Mouse (Mus musculus): Measurements from ENCODE around the gene Hsd17b2. TPM values are rescaled to one million over a fixed set of nuclear protein-coding genes. Genes with fewer than 3 reads are reported as not detected.

Gene Hsd17b2
- polyA plus RNA-seq, 1 experiment from 2014 or later, result 5.0 TPM

DNA sequence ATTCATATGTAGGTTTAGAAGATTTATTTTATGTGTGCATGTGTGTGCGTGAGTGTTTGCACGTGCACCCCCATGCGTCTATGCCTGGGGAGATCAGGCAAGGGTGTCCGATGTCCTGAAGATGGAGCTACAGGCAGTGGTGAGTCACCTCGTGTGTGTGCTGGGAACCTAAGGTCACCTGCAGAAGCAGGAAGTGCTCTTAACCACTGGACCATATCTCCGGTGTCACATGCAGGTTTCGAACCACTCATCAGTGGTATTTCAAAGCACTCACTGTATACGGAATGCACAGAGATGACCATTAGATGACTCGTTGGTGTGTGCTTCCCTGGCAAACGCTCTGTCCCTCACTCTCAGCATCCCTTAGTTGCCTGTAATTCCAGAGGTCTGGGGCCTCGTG, 56.2 kb downstream of the Hsd17b2 start:
- H3K9ac ChIP-seq (replicated peaks; ENCODE audit: low read length), result no peak overlapping the region
- H3K4me3 ChIP-seq (ENCODE audit: low read length), result no peak overlapping the region
- WGBS, result 75% methylated on average over 11 of the region's 11 CpGs
- H3K27me3 ChIP-seq (ENCODE audit: insufficient read depth, low read length), result no peaks in the 10 kb centered on the region
- no peaks in the 10 kb centered on the region for H3K36me3 ChIP-seq (ENCODE audit: insufficient read depth, low read length)
- no peak for ATAC-seq (ENCODE audit: low FRiP score, low TSS enrichment)
- H3K4me1 ChIP-seq (ENCODE audit: insufficient read depth, low read length), result no peaks in the 10 kb centered on the region
- no peak overlapping the region for H3K27ac ChIP-seq (ENCODE audit: low read length)
- H3K9me3 ChIP-seq (ENCODE audit: low read length), result no peaks in the 10 kb centered on the region
- H3K4me2 ChIP-seq (replicated peaks; ENCODE audit: low read depth, low read length), result no peak overlapping the region

DNA sequence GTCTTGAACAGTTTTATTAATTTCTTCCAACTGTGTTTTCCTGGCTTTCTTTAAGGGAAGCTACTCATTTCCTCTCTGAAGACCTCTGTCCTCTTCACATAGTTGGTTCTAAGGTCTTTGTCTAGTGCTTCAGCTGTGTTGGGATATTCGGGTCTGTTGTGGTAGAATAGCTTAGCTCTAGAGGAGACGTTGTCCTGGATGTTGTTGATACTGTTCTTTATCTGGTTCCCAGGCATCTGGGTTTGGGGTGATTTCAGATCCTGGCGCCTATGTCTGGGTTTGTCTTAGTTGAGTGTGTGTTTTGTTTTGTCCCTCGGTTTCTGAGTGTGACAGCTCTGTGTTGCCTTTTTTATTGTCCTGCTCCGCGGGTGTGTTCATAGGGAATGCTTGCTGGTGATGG, 61.1 kb downstream of the Hsd17b2 start:
- H3K9me3 ChIP-seq (ENCODE audit: low read length), result no peaks in the 10 kb centered on the region
- no peak overlapping the region for H3K27ac ChIP-seq (ENCODE audit: low read length)
- no peaks in the 10 kb centered on the region for H3K36me3 ChIP-seq (ENCODE audit: insufficient read depth, low read length)
- H3K4me1 ChIP-seq (ENCODE audit: insufficient read depth, low read length), result no peaks in the 10 kb centered on the region
- H3K27me3 ChIP-seq (ENCODE audit: insufficient read depth, low read length), result no peaks in the 10 kb centered on the region
- no peak for ATAC-seq (ENCODE audit: low FRiP score, low TSS enrichment)
- no peak overlapping the region for H3K4me3 ChIP-seq (ENCODE audit: low read length)
- 91% methylated on average over 6 of the region's 6 CpGs for WGBS
- H3K9ac ChIP-seq (replicated peaks; ENCODE audit: low read length), result no peak overlapping the region
- H3K4me2 ChIP-seq (replicated peaks; ENCODE audit: low read depth, low read length), result no peak overlapping the region

DNA sequence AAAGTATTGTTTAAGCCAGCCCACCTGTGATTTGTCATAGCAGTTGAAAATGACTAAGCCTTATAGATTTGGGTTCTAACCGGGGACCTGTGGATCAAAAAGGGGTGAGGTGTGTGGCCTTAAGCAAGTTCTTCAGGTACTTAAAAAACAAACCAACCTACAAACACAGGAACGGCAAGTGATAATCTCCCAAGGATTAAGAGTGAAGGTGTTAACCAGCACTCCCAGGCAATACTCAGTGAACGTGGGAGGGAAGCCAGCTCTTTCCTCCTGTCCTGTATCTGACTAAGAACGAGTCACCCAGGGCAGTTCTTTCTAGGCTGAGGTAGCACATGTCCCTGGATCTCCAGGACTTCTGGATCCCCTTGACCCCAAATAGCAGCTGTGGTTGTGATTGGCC, 62.9 kb downstream of the Hsd17b2 start:
- no peak overlapping the region for H3K27ac ChIP-seq (ENCODE audit: low read length)
- ATAC-seq (ENCODE audit: low FRiP score, low TSS enrichment), result no peak
- whole genome bisulfite sequencing, result 60% methylated on average over 4 of the region's 4 CpGs
- no peaks in the 10 kb centered on the region for H3K9me3 ChIP-seq (ENCODE audit: low read length)
- no peaks in the 10 kb centered on the region for H3K36me3 ChIP-seq (ENCODE audit: insufficient read depth, low read length)
- no peak overlapping the region for H3K9ac ChIP-seq (replicated peaks; ENCODE audit: low read length)
- no peak overlapping the region for H3K4me2 ChIP-seq (replicated peaks; ENCODE audit: low read depth, low read length)
- no peaks in the 10 kb centered on the region for H3K4me1 ChIP-seq (ENCODE audit: insufficient read depth, low read length)
- H3K4me3 ChIP-seq (ENCODE audit: low read length), result no peak overlapping the region
- no peaks in the 10 kb centered on the region for H3K27me3 ChIP-seq (ENCODE audit: insufficient read depth, low read length)

DNA sequence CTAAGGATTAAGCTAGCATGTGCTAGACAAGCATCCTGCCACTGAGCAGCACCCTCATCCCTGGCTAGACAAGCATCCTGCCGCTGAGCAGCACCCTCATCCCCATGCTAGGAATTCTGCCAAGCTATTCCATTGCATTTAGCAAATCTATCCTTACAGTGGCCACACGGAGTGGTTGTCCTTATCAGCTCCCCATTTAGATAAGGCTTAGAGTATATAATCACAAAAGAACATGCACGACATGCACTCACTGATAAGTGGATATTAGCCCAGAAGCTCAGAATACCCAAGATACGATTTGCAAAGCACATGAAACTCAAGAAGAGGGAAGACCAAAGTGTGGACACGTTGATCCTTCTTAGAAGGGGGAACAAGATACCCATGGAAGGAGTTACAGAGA, 64.2 kb downstream of the Hsd17b2 start:
- no peak overlapping the region for H3K4me3 ChIP-seq (ENCODE audit: low read length)
- H3K4me2 ChIP-seq (replicated peaks; ENCODE audit: low read depth, low read length), result no peak overlapping the region
- no peaks in the 10 kb centered on the region for H3K9me3 ChIP-seq (ENCODE audit: low read length)
- no peaks in the 10 kb centered on the region for H3K4me1 ChIP-seq (ENCODE audit: insufficient read depth, low read length)
- H3K9ac ChIP-seq (replicated peaks; ENCODE audit: low read length), result no peak overlapping the region
- H3K27me3 ChIP-seq (ENCODE audit: insufficient read depth, low read length), result no peaks in the 10 kb centered on the region
- H3K27ac ChIP-seq (ENCODE audit: low read length), result no peak overlapping the region
- 73% methylated on average over 5 of the region's 5 CpGs for WGBS
- no peaks in the 10 kb centered on the region for H3K36me3 ChIP-seq (ENCODE audit: insufficient read depth, low read length)
- no peak for ATAC-seq (ENCODE audit: low FRiP score, low TSS enrichment)

DNA sequence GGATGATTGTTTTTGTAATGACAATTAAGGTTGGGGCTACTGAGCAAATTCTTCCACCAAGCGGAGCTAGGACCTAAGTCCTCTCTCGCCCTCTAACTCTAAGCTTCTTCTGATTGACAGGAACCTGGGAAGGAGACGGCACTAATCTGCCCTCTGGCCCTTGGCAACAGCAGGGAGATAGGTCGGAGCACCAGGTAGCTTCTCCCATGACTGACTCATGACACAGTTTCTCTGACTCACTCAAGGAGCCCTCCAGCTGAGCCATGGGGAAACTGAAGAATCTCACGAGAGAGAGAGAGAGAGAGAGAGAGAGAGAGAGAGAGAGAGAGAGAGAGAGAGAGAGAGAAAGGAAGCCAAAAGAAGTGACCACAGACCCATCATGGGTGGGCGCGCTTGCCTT, 67.3 kb downstream of the Hsd17b2 start:
- H3K27me3 ChIP-seq (ENCODE audit: insufficient read depth, low read length), result no peaks in the 10 kb centered on the region
- no peak overlapping the region for H3K4me2 ChIP-seq (replicated peaks; ENCODE audit: low read depth, low read length)
- H3K9ac ChIP-seq (replicated peaks; ENCODE audit: low read length), result no peak overlapping the region
- no peak overlapping the region for H3K4me3 ChIP-seq (ENCODE audit: low read length)
- no peak for ATAC-seq (ENCODE audit: low FRiP score, low TSS enrichment)
- 77% methylated on average over 7 of the region's 7 CpGs for WGBS
- no peak overlapping the region for H3K27ac ChIP-seq (ENCODE audit: low read length)
- H3K36me3 ChIP-seq (ENCODE audit: insufficient read depth, low read length), result no peaks in the 10 kb centered on the region
- H3K4me1 ChIP-seq (ENCODE audit: insufficient read depth, low read length), result no peaks in the 10 kb centered on the region
- no peaks in the 10 kb centered on the region for H3K9me3 ChIP-seq (ENCODE audit: low read length)

DNA sequence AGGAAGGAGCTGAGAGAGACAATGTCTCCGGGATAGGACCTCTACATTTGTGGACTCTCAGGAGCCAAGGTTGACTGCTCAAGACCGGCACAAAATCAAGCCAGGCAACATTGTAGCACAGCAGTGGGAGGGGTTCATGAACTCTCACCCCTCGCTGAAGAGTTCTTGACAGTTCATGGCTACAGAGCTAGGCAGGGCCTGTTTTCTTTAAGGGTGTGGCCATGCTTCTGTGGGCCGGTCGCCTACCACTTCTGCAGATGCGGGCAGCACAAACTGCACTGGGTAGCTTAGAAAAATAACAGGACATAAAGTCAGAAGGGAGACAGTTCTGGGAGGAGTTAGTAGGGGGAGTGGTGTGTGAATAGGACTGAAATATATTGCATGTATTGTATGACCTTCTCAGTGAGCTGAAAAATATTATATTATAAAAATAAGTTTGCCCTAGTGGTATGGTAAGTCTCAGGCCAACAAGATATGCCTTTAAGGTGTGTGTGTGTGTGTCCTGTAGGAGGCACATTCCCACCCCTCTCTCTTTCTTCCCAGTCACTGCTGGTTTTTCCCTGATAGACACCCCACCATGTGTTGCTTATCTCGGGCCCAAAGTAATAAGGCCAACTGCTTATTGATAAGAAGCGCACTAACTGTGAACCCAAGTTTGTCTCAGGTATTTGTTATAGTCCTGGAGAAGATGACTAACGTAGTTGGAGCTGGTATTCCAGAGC, 69.6 kb downstream of the Hsd17b2 start:
- Histone ChIP-seq H3K36me3 (ENCODE audit: insufficient read depth, low read length) (no peaks in the 10 kb centered on the region), H3K9me3 (ENCODE audit: low read length) (no peaks in the 10 kb centered on the region), H3K9ac (replicated peaks; ENCODE audit: low read length) (no peak overlapping the region), H3K4me3 (ENCODE audit: low read length) (no peak overlapping the region), H3K4me1 (ENCODE audit: insufficient read depth, low read length) (no peaks in the 10 kb centered on the region), H3K27me3 (ENCODE audit: insufficient read depth, low read length) (no peaks in the 10 kb centered on the region), H3K27ac (ENCODE audit: low read length) (no peak overlapping the region), H3K4me2 (replicated peaks; ENCODE audit: low read depth, low read length) (no peak overlapping the region)
- ATAC-seq (ENCODE audit: low FRiP score, low TSS enrichment), result peak; percentile 42; the same call in 1 of the 2 replicates
- WGBS, result 63% methylated on average over 9 of the region's 9 CpGs

DNA sequence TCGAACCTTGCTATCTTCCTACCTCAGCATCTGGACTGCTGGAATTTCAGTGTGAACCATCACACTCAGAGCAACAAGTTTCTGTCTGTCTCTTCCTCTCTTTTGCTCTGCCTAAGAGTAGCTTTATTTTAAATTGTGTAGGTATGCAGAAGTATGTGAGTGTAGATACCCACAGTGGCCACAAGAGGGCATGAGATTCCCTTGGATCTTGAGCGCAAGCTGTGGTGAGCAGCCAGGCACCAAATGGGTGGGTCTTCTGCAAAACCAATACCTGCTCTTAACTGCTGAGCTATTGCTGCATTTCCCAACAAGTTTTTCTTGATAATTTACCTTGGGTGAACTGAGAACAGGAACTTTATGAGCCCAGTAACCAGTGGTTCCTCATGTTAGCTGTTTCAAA, 70.4 kb downstream of the Hsd17b2 start:
- Histone ChIP-seq H3K4me2 (replicated peaks; ENCODE audit: low read depth, low read length) (no peak overlapping the region), H3K4me3 (ENCODE audit: low read length) (no peak overlapping the region)
- WGBS, result 61% methylated on average over 2 of the region's 2 CpGs

DNA sequence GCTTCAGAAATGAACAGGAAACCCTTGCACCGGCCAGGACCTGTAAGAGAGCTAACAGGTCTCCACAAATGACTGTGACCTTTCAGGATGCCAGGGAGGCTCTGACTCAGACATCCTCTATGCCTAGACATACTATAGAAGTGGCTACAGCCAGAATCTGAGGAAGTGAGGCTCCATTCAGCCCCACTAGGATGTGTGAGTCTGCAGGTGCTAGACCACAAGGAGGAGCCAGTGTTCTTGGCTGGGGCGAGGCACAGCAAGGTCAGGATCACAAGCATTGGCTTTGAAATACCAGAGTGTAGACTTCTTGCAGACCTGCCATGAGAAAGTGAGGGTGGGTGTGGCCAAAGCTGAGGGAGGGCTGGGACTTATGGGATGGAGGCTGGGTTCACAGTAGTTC, 70.9 kb downstream of the Hsd17b2 start:
- 49% methylated on average over 2 of the region's 2 CpGs for WGBS
- Histone ChIP-seq H3K4me3 (ENCODE audit: low read length) (no peak overlapping the region), H3K36me3 (ENCODE audit: insufficient read depth, low read length) (no peaks in the 10 kb centered on the region), H3K27ac (ENCODE audit: low read length) (no peak overlapping the region), H3K9me3 (ENCODE audit: low read length) (no peaks in the 10 kb centered on the region), H3K9ac (replicated peaks; ENCODE audit: low read length) (no peak overlapping the region), H3K4me1 (ENCODE audit: insufficient read depth, low read length) (no peaks in the 10 kb centered on the region), H3K4me2 (replicated peaks; ENCODE audit: low read depth, low read length) (no peak overlapping the region), H3K27me3 (ENCODE audit: insufficient read depth, low read length) (no peaks in the 10 kb centered on the region)
- 0 out of 2 replicates have a peak, but pooled peaks have one; percentile 23 for ATAC-seq (ENCODE audit: low FRiP score, low TSS enrichment)

More for the DNA sequence above, 70.4 kb downstream of the Hsd17b2 start:
- ATAC-seq (ENCODE audit: low FRiP score, low TSS enrichment), result no peak
- Histone ChIP-seq H3K9me3 (ENCODE audit: low read length) (no peaks in the 10 kb centered on the region), H3K36me3 (ENCODE audit: insufficient read depth, low read length) (no peaks in the 10 kb centered on the region), H3K9ac (replicated peaks; ENCODE audit: low read length) (no peak overlapping the region), H3K27me3 (ENCODE audit: insufficient read depth, low read length) (no peaks in the 10 kb centered on the region), H3K4me1 (ENCODE audit: insufficient read depth, low read length) (no peaks in the 10 kb centered on the region), H3K27ac (ENCODE audit: low read length) (no peak overlapping the region)

DNA sequence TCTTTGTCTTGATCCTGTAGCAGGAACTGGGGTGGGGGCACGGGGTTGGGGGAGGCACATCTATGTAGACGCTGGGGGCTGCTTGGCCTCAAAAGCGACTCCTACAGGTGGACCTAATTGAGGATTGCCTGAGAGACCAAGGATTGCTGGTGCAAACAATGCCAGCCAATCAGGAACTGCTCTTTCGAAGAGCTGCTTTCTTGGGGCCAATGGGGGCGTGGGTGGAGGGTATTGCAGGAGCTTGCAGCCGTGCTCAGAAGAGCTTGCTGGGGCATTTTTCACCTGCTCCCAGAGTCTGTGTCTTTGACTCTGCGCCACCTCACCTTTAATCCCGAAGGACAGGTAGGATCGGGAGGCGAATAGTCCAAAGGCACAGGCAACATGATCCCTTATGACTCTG, 73.9 kb downstream of the Hsd17b2 start:
- no peak for ATAC-seq (ENCODE audit: low FRiP score, low TSS enrichment)
- Histone ChIP-seq H3K4me1 (ENCODE audit: insufficient read depth, low read length) (no peaks in the 10 kb centered on the region), H3K4me2 (replicated peaks; ENCODE audit: low read depth, low read length) (no peak overlapping the region), H3K4me3 (ENCODE audit: low read length) (no peak overlapping the region), H3K9me3 (ENCODE audit: low read length) (no peaks in the 10 kb centered on the region), H3K27me3 (ENCODE audit: insufficient read depth, low read length) (no peaks in the 10 kb centered on the region), H3K36me3 (ENCODE audit: insufficient read depth, low read length) (no peaks in the 10 kb centered on the region), H3K27ac (ENCODE audit: low read length) (no peak overlapping the region), H3K9ac (replicated peaks; ENCODE audit: low read length) (no peak overlapping the region)
- 50% methylated on average over 10 of the region's 10 CpGs for WGBS

DNA sequence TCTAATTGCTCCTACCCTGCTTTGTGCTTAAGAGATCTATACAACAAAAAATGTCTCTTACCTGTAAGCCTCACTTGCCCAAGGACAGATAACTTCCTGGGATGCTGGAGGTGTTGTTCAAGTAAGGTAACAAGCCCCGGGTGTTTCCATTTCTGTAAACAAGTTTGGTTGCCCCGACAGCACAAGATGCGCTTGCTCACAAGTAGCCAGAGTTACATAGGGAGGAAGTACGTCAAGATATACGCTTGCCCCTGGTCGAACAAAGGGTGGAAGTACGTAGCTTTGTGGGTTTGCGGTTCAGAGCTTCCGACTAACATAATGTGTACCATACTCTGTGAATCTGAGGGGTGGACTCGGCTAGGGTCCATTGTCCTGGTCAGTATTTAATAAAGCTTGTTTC, 74.4 kb downstream of the Hsd17b2 start:
- 82% methylated on average over 10 of the region's 10 CpGs for WGBS
- Histone ChIP-seq H3K9ac (replicated peaks; ENCODE audit: low read length) (no peak overlapping the region), H3K4me2 (replicated peaks; ENCODE audit: low read depth, low read length) (no peak overlapping the region), H3K9me3 (ENCODE audit: low read length) (no peaks in the 10 kb centered on the region), H3K4me3 (ENCODE audit: low read length) (no peak overlapping the region), H3K27ac (ENCODE audit: low read length) (no peak overlapping the region), H3K36me3 (ENCODE audit: insufficient read depth, low read length) (no peaks in the 10 kb centered on the region), H3K27me3 (ENCODE audit: insufficient read depth, low read length) (no peaks in the 10 kb centered on the region), H3K4me1 (ENCODE audit: insufficient read depth, low read length) (no peaks in the 10 kb centered on the region)
- ATAC-seq (ENCODE audit: low FRiP score, low TSS enrichment), result no peak
